Comparison of ENCODE assay signal across 16 mouse cellular contexts in the genomic region with DNA sequence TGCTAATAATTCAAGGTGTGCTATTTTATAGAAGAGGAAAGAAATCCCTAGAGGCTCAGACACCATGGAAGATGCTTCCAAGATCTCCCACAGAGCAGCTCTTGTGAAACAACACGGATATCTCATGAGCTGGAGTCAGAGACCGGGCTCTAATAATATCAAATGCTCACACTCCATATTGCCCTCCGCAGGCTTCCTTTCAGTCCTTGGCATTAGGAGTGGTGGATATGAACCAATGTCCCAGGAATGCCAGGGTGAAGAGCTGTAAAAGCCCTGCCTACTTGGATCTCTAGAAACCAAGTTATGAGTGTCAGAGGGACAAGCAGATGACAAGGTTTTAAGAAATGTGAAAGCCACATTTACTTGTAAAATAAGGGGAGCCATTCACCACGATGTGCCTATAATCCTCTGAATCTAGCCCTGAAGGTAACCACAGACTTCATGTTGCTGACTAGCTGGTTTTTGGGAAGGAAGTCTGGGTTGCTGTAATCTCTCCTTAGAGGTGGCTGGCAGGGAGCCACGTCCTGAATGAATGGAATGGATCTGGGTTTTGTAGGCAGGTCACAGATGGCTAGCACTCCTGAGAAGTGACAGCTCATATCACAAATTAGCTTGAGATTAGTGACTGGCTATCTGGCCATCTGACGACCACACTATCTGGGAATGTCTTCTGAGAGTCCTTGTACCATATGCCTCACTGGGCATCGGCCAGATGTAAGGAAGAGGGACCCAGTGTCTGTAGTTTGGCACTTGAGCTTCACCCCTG.
DNase-seq lines count a peak whose midpoint lies in the region; ATAC-seq and TF ChIP-seq lines count a peak whose summit lies in the region.
"Had no signal": no experiment of that assay in that cellular context is flagged by ENCODE, and none has a peak within 500 bp of the region (broad histone marks: within the 10 kb centered on the region; RNA-seq: fewer than 3 reads in every experiment).

No protein-coding gene starts in this region.

- H3K9me3 ChIP-seq in hindbrain, embryonic 16.5 days (ENCODE audit: control insufficient read depth, low read length) = no peaks in the 10 kb centered on the region
- no peaks in the 10 kb centered on the region for H3K9me3 ChIP-seq in hindbrain, embryonic 11.5 days (ENCODE audit: control insufficient read depth, low read length)
- H3K9me3 ChIP-seq: hindbrain, embryonic 13.5 days; megakaryocyte, embryonic 14.5 days had no signal

- TF ChIP-seq POLR2A in brain, embryonic 14.5 days (IDR thresholded peaks at IDR 0.05; ENCODE audit: borderline replicate concordance, extremely low read depth, insufficient read depth, insufficient read length, poor library complexity, severe bottlenecking) = no peak

- WGBS in hindbrain, embryonic 16.5 days = 64% methylated on average over 7 of the region's 7 CpGs
- 81% methylated on average over 7 of the region's 7 CpGs for WGBS in hindbrain, embryonic 11.5 days

- no peak overlapping the region for H3K9ac ChIP-seq in hindbrain, embryonic 16.5 days (ENCODE audit: low read depth, low read length)
- H3K9ac ChIP-seq in hindbrain, embryonic 11.5 days (ENCODE audit: low read depth, low read length) = no peak overlapping the region
- H3K9ac ChIP-seq: hindbrain, embryonic 13.5 days; liver, postnatal 0 days had no signal

- H3K4me3 ChIP-seq in hindbrain, embryonic 16.5 days (ENCODE audit: low read length) = no peak overlapping the region
- no peak overlapping the region for H3K4me3 ChIP-seq in hindbrain, embryonic 11.5 days (ENCODE audit: low read depth, low read length)
- H3K4me3 ChIP-seq: hindbrain, embryonic 13.5 days; megakaryocyte, embryonic 14.5 days had no signal

- H3K4me1 ChIP-seq in hindbrain, embryonic 16.5 days (ENCODE audit: control insufficient read depth, insufficient read depth, low read depth, low read length) = 0 out of 2 replicates have a peak, but pooled peaks cover 2% of the 10 kb centered on the region
- H3K4me1 ChIP-seq in hindbrain, embryonic 11.5 days (replicated peaks; ENCODE audit: control insufficient read depth, insufficient read depth, low read length) = no peaks in the 10 kb centered on the region
- H3K4me1 ChIP-seq: megakaryocyte, embryonic 14.5 days had no signal

- H3K27ac ChIP-seq in hindbrain, embryonic 16.5 days (ENCODE audit: low read depth, low read length) = no peak overlapping the region
- H3K27ac ChIP-seq in hindbrain, embryonic 11.5 days (ENCODE audit: low read depth, low read length) = no peak overlapping the region
- H3K27ac ChIP-seq: hindbrain, embryonic 13.5 days had no signal

- no peak for TF ChIP-seq CTCF in brain, embryonic 14.5 days (IDR thresholded peaks at IDR 0.05; ENCODE audit: borderline replicate concordance, extremely low read depth, insufficient read depth, insufficient read length)

- DNase-seq in hindbrain, embryonic 11.5 days (ENCODE audit: low spot score) = no peak
- peak; percentile 77 for DNase-seq in MN1 (ENCODE audit: low spot score)
- peak; percentile 39 for DNase-seq in brain, embryonic 14.5 days (ENCODE audit: low read depth)
- no peak for DNase-seq in gastrocnemius, postnatal 14 days
- DNase-seq: gastrocnemius, postnatal 36 days; liver, postnatal 0 days; right cerebral cortex, postnatal 14 days; thymus, adult 18-20 months had no signal

- 0 out of 2 replicates have a peak, but pooled peaks have one; percentile 50 for ATAC-seq in hindbrain, embryonic 16.5 days
- ATAC-seq in hindbrain, embryonic 11.5 days (ENCODE audit: low FRiP score) = no peak
- peak; percentile 79 for ATAC-seq in common myeloid progenitor, adult 5-6 weeks (replicated peaks; ENCODE audit: low read depth, poor library complexity, severe bottlenecking)
- ATAC-seq in erythroid progenitor cell, adult 5-6 weeks (replicated peaks; ENCODE audit: low FRiP score, poor library complexity, severe bottlenecking) = no peak
- ATAC-seq in CD4-positive, CD25-positive, alpha-beta regulatory T cell, adult 4 months = no peak
- ATAC-seq: activated CD4-positive, CD25-positive, alpha-beta regulatory T cell, adult 4 months; forebrain, embryonic 16.5 days; liver, postnatal 0 days had no signal

- no peaks in the 10 kb centered on the region for H3K27me3 ChIP-seq in hindbrain, embryonic 16.5 days (replicated peaks; ENCODE audit: control insufficient read depth, insufficient read depth, low read length)
- no peaks in the 10 kb centered on the region for H3K27me3 ChIP-seq in hindbrain, embryonic 11.5 days (ENCODE audit: control insufficient read depth, insufficient read depth, low read length)
- H3K27me3 ChIP-seq: hindbrain, embryonic 13.5 days; megakaryocyte, embryonic 14.5 days had no signal

- intact Hi-C loops in gastrocnemius, postnatal 14 days (cut with DNase I; ENCODE audit: low total_unique reads) = no loop called here

- no peaks in the 10 kb centered on the region; the same call in 1 of the 2 replicates for H3K36me3 ChIP-seq in hindbrain, embryonic 16.5 days (ENCODE audit: control insufficient read depth, insufficient read depth, low read length)
- no peaks in the 10 kb centered on the region for H3K36me3 ChIP-seq in hindbrain, embryonic 11.5 days (ENCODE audit: control insufficient read depth, insufficient read depth, low read length)
- H3K36me3 ChIP-seq: hindbrain, embryonic 13.5 days had no signal

- no peak overlapping the region for H3K4me2 ChIP-seq in hindbrain, embryonic 16.5 days (ENCODE audit: low read length)
- H3K4me2 ChIP-seq in hindbrain, embryonic 11.5 days (replicated peaks; ENCODE audit: low read depth, low read length) = no peak overlapping the region
- H3K4me2 ChIP-seq: hindbrain, embryonic 13.5 days had no signal

Comparison
In these comparisons a context has a peak if more than half of its experiments do, and no peak if none do; other contexts are left out.
1. ATAC-seq: peak in hindbrain, embryonic 16.5 days (single experiment) and common myeloid progenitor, adult 5-6 weeks (single experiment); none in hindbrain, embryonic 11.5 days (single experiment), erythroid progenitor cell, adult 5-6 weeks (single experiment) and CD4-positive, CD25-positive, alpha-beta regulatory T cell, adult 4 months (single experiment).
2. DNase-seq: peak in MN1 (single experiment) and brain, embryonic 14.5 days (single experiment); none in hindbrain, embryonic 11.5 days (single experiment) and gastrocnemius, postnatal 14 days (single experiment).